Mouse (Mus musculus): Measurements from ENCODE around the gene Nsdhl.
A peak's percentile ranks its signal among the peaks of the same experiment; 100 is the strongest.

Gene Nsdhl

DNA sequence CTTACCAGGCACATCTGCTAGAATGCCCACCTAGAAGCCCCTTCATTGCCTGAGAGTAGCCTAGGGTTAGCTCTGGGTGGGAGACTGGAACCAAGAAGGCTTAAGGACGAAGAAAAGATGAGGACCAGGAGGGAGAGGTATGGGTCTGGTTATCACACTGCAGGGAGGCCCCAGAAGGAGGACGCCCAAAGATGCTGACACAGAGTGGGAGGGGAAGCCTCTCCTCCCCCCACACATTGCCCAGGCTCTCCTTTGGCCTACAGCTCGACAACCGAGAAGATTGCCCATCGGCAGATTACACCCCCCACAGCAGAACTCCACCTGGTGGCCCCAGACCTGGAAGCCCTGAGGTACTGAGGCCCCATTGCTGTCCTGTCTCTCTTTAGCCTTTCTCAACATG, 84.8 kb downstream of the Nsdhl start:
- DNase-seq (ENCODE audit: low spot score): no peak

DNA sequence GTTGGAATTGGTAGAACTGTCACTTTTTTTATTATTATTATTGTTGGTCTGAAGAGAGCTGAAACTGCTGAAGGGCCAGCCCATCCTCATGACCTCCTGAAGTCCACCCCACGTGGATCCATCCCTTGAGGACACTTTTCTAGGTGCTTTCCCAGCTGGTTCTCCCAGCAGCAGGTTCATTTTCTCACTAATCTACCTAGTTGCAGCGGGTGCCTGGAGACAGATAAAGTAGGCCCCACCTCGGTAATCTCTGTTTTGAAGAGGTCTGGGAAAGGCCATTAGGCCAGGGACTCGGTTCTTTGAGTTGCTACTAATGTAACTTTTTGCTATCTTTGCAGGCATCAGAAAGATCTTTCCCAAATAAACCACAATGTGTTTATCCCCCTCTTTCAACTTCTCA, 87.3 kb downstream of the Nsdhl start:
- no peak for DNase-seq (ENCODE audit: low spot score)

- peak; percentile 95 for DNase-seq (ENCODE audit: low spot score)
Measured at GRCm38 (mm10) chrX:73007597-73008479, 89.5 kb downstream of the Nsdhl start.

All from embryo, embryonic 10 days (tissue).